Mouse (Mus musculus) forebrain, embryonic 16.5 days (tissue): ENCODE data around the gene Syvn1. TPM values are rescaled to one million over a fixed set of nuclear protein-coding genes. Genes with fewer than 3 reads are reported as not detected.

Source experiments
- ATAC-seq: fragments of 200-750 bp; cut with Nextera tagmentation; 2 replicates; pipeline ENCODE4 v1.8.0; 2017; ENCODE audit warnings: mild to moderate bottlenecking, moderate library complexity
- H3K27ac ChIP-seq: fragments of 300-500 bp; sonication (generic); 2 replicates; pipeline ENCODE4 v1.5.1; 2014; ENCODE audit warnings: low read length, control low read depth
- H3K27me3 ChIP-seq: fragments of 300-500 bp; sonication (generic); replicated peaks from 2 replicates; pipeline ENCODE4 v1.6.1; 2014; ENCODE audit warnings: low read length; ENCODE audit not compliant: control insufficient read depth, insufficient read depth
- H3K36me3 ChIP-seq: fragments of 300-500 bp; sonication (generic); 2 replicates; pipeline ENCODE4 v1.6.1; 2014; ENCODE audit not compliant: control insufficient read depth, insufficient read depth
- H3K4me1 ChIP-seq: fragments of 300-500 bp; sonication (generic); replicated peaks from 2 replicates; pipeline ENCODE4 v1.6.1; 2014; ENCODE audit warnings: low read length; ENCODE audit not compliant: control insufficient read depth, insufficient read depth
- H3K4me2 ChIP-seq: fragments of 300-500 bp; sonication (generic); 2 replicates; pipeline ENCODE4 v1.6.1; 2014; ENCODE audit warnings: mild to moderate bottlenecking, low read length, control low read depth
- H3K4me3 ChIP-seq: fragments of 300-500 bp; sonication (generic); replicated peaks from 2 replicates; pipeline ENCODE4 v1.5.1; 2014; ENCODE audit warnings: mild to moderate bottlenecking, low read length, control low read depth
- H3K9ac ChIP-seq: fragments of 300-500 bp; sonication (generic); replicated peaks from 2 replicates; pipeline ENCODE4 v1.6.1; 2014; ENCODE audit warnings: low read depth, low read length, control low read depth
- H3K9me3 ChIP-seq: fragments of 300-500 bp; sonication (generic); 2 replicates; pipeline ENCODE4 v1.6.1; 2016; ENCODE audit warnings: low read length; ENCODE audit not compliant: control insufficient read depth
- WGBS: fragments of 180-500 bp; shearing (Covaris S2); extraction: QIAGEN DNeasy Blood & Tissue Kit; methylation state at CpG from one replicate; pipeline ENCODE4 v1.1.7; 2014; 5-methylcytosine and 5-hydroxymethylcytosine counted together
- polyA plus RNA-seq: library from polyadenylated mRNA; unstranded; fragments of >200 nt; fragmentation: Nextera tagmentation; extraction: Ambion mirVana; gene quantifications from 2 replicates; pipeline ENCODE4 v1.2.1, GENCODE M21; 2015

Syvn1 gene
- polyA plus RNA-seq, 1 experiment from 2014 or later: 30.3 TPM

GRCm38 (mm10) chr19:6076564-6077393 lies 30.4 kb downstream of the Syvn1 start, which contains the start of gene Vps51:
Gene Vps51, minus strand, starts transcription at chr19:6077231.
- H3K27ac ChIP-seq: peak within 1 kb of the TSS; percentile 82
- peak within 1 kb of the TSS; percentile 65 for H3K4me3 ChIP-seq
- WGBS: 2% methylated on average over 33 of the region's 33 CpGs
- H3K9ac ChIP-seq: peak within 1 kb of the TSS; percentile 76
- H3K27me3 ChIP-seq: no peaks in the 10 kb centered on the region
- peaks cover 11% of the 10 kb centered on the region for H3K36me3 ChIP-seq
- H3K9me3 ChIP-seq: no peaks in the 10 kb centered on the region
- peaks cover 17% of the 10 kb centered on the region for H3K4me1 ChIP-seq
- peak; percentile 93 for ATAC-seq
- peak within 1 kb of the TSS; percentile 94 for H3K4me2 ChIP-seq

- no peak within 1 kb of the TSS for H3K4me2 ChIP-seq
- ATAC-seq: no peak
- no peaks in the 10 kb centered on the region for H3K9me3 ChIP-seq
- no peaks in the 10 kb centered on the region for H3K27me3 ChIP-seq
- H3K9ac ChIP-seq: no peak within 1 kb of the TSS
- WGBS: 96% methylated on average over 12 of the region's 12 CpGs
- no peak within 1 kb of the TSS for H3K27ac ChIP-seq
- peaks cover 13% of the 10 kb centered on the region for H3K36me3 ChIP-seq
- no peak within 1 kb of the TSS for H3K4me3 ChIP-seq
- H3K4me1 ChIP-seq: peaks cover 29% of the 10 kb centered on the region
Observed at GRCm38 (mm10) chr19:6079983-6080480, 33.7 kb downstream of the Syvn1 start, which contains the start of gene Tmem262. Gene Tmem262, plus strand, starts transcription at chr19:6080033.

- Histone ChIP-seq H3K27me3 (no peaks in the 10 kb centered on the region), H3K4me2 (no peak within 1 kb of the TSS), H3K9ac (no peak within 1 kb of the TSS), H3K9me3 (no peaks in the 10 kb centered on the region), H3K36me3 (peaks cover 13% of the 10 kb centered on the region), H3K27ac (no peak within 1 kb of the TSS), H3K4me3 (no peak within 1 kb of the TSS), H3K4me1 (peaks cover 26% of the 10 kb centered on the region)
- 88% methylated on average over 9 of the region's 9 CpGs for WGBS
- no peak for ATAC-seq
Observed at GRCm38 (mm10) chr19:6082156-6082555, 35.8 kb downstream of the Syvn1 start, which contains the start of gene Gm28374. Gene Gm28374, minus strand, starts transcription at chr19:6082256.

GRCm38 (mm10) chr19:6084478-6085248 lies 38.3 kb downstream of the Syvn1 start, which contains the start of the genes Zfpl1 and Cdca5:
Gene Zfpl1, minus strand, starts transcription at chr19:6084956.
Gene Cdca5, plus strand, starts transcription at chr19:6084983.
- Histone ChIP-seq H3K9ac (peak within 1 kb of the TSS; percentile 75), H3K4me3 (peak within 1 kb of the TSS; percentile 77), H3K4me2 (peak within 1 kb of the TSS; percentile 91), H3K9me3 (no peaks in the 10 kb centered on the region), H3K27ac (peak within 1 kb of the TSS; percentile 59), H3K27me3 (no peaks in the 10 kb centered on the region), H3K4me1 (peaks cover 21% of the 10 kb centered on the region), H3K36me3 (peaks cover 13% of the 10 kb centered on the region)
- under 1% methylated on average over 58 of the region's 58 CpGs for WGBS
- peak; percentile 93 for ATAC-seq

- Histone ChIP-seq H3K27me3 (no peaks in the 10 kb centered on the region), H3K9me3 (no peaks in the 10 kb centered on the region), H3K27ac (no peak overlapping the region), H3K4me1 (peaks cover 21% of the 10 kb centered on the region), H3K4me3 (peak overlapping the region; percentile 77), H3K36me3 (peaks cover 11% of the 10 kb centered on the region), H3K4me2 (peak overlapping the region; percentile 91), H3K9ac (peak overlapping the region; percentile 49)
- peak; percentile 64 for ATAC-seq
- under 1% methylated on average over 17 of the region's 17 CpGs for WGBS
Observed at GRCm38 (mm10) chr19:6085417-6085879, 39.1 kb downstream of the Syvn1 start.

- no peak overlapping the region for H3K4me2 ChIP-seq
- H3K9ac ChIP-seq: no peak overlapping the region
- H3K36me3 ChIP-seq: peaks cover 2% of the 10 kb centered on the region; the same call in 1 of the 2 replicates
- no peaks in the 10 kb centered on the region for H3K27me3 ChIP-seq
- 94% methylated on average over 13 of the region's 13 CpGs for WGBS
- H3K4me3 ChIP-seq: no peak overlapping the region
- peaks cover 15% of the 10 kb centered on the region for H3K4me1 ChIP-seq
- no peak for ATAC-seq
- no peak overlapping the region for H3K27ac ChIP-seq
- H3K9me3 ChIP-seq: no peaks in the 10 kb centered on the region
Observed at GRCm38 (mm10) chr19:6088841-6089240, 42.5 kb downstream of the Syvn1 start.

- Histone ChIP-seq H3K27me3 (no peaks in the 10 kb centered on the region), H3K4me3 (no peak within 1 kb of the TSS), H3K9ac (no peak within 1 kb of the TSS), H3K4me2 (no peak within 1 kb of the TSS), H3K4me1 (no peaks in the 10 kb centered on the region), H3K36me3 (peaks cover 2% of the 10 kb centered on the region; the same call in 1 of the 2 replicates), H3K9me3 (no peaks in the 10 kb centered on the region), H3K27ac (no peak within 1 kb of the TSS)
- ATAC-seq: no peak
- 95% methylated on average over 7 of the region's 7 CpGs for WGBS
Observed at GRCm38 (mm10) chr19:6094119-6094518, 47.7 kb downstream of the Syvn1 start, which contains the start of gene AC131692.1. Gene AC131692.1, plus strand, starts transcription at chr19:6094419.

GRCm38 (mm10) chr19:6097847-6098246 lies 51.5 kb downstream of the Syvn1 start:
- no peak overlapping the region for H3K4me3 ChIP-seq
- H3K9ac ChIP-seq: no peak overlapping the region
- 93% methylated on average over 3 of the region's 3 CpGs for WGBS
- H3K9me3 ChIP-seq: no peaks in the 10 kb centered on the region
- H3K27ac ChIP-seq: no peak overlapping the region
- no peaks in the 10 kb centered on the region for H3K36me3 ChIP-seq
- H3K4me2 ChIP-seq: no peak overlapping the region
- no peak for ATAC-seq
- H3K4me1 ChIP-seq: no peaks in the 10 kb centered on the region
- H3K27me3 ChIP-seq: no peaks in the 10 kb centered on the region

GRCm38 (mm10) chr19:6101186-6101585 lies 54.8 kb downstream of the Syvn1 start:
- Histone ChIP-seq H3K9me3 (no peaks in the 10 kb centered on the region), H3K4me3 (no peak overlapping the region), H3K27me3 (no peaks in the 10 kb centered on the region), H3K27ac (no peak overlapping the region), H3K9ac (no peak overlapping the region), H3K36me3 (no peaks in the 10 kb centered on the region), H3K4me2 (no peak overlapping the region), H3K4me1 (no peaks in the 10 kb centered on the region)
- no peak for ATAC-seq
- WGBS: 80% methylated on average over 6 of the region's 6 CpGs
